Mouse (Mus musculus): ENCODE measurements around the gene Mettl7a1.

- no peak for TF ChIP-seq MAZ (IDR thresholded peaks at IDR 0.05; ENCODE audit: low read depth, low read length)
- TF ChIP-seq POLR2AphosphoS5 (IDR thresholded peaks at IDR 0.05; ENCODE audit: borderline replicate concordance, low read depth, low read length) = no peak
- TF ChIP-seq GATA1 (IDR thresholded peaks at IDR 0.05; ENCODE audit: low read depth, low read length) = no peak
- no peak for TF ChIP-seq UBTF (IDR thresholded peaks at IDR 0.05; ENCODE audit: borderline replicate concordance, insufficient read depth, low read depth, low read length)
- no peak for TF ChIP-seq POLR2A (IDR thresholded peaks at IDR 0.05; ENCODE audit: control insufficient read depth in 1 of 2, insufficient read depth in 1 of 2, low read depth in 1 of 2, low read length in 2 of 2, poor library complexity in 1 of 2)
Measured at GRCm38 (mm10) chr15:100349496-100349895, 45.6 kb downstream of the Mettl7a1 start.

Data from MEL (cell line).